Mouse (Mus musculus) right cerebral cortex, postnatal 14 days (tissue): ENCODE results near the gene Krt71.
"Not testable (repeated sequence)": the region's sequence is repeated elsewhere in the genome, so short reads cannot be mapped to it uniquely, and the experiment has no call there.

ENCODE experiments used
- DNase-seq: peaks from one replicate; pipeline ENCODE4 v3.0.0; 2022

Gene Krt71

DNA sequence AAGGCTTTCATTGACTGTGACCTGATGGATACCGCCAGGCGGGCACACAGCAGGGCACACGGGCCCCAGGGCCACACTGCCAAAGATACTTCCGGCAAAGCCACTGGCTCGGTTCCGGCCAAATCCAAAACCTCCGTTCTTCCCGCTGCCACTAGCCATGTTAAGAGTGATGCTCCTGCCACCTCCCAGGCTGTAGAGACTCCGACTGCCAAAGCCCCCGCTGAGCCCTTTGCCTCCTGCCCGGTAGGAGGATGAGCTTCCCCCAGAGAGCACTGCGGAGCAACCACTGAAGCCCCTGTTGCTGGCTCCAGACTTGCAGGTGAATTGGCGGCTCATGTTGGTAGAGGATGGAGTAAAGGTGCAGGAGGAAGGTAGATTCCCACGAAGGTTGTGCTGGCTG is at the start of gene Krt71:
Gene Krt71 (minus strand): TSS at position 399 of the 400 bp plus-strand sequence.
- DNase-seq, result no peak

DNA sequence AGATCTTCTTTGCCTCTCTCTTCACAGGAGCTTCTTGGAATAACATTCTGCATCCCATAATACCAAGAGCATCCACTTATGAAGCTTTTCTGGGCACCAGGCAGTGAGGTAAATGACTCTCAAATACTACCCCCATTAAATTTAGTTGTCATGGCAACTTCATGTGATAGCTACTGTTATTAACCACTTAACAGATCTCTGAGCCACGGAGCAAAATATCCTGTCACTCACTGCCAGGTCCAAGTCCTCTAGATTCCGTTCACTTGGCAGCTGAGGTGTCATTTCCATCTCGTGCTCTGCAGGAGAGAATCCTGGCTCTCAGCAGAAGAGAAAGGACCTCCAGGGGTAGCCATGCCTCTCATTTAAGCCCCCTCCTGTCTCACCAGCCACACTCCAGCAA is 48.0 kb upstream of the Krt71 start:
- DNase-seq, result no peak

DNA sequence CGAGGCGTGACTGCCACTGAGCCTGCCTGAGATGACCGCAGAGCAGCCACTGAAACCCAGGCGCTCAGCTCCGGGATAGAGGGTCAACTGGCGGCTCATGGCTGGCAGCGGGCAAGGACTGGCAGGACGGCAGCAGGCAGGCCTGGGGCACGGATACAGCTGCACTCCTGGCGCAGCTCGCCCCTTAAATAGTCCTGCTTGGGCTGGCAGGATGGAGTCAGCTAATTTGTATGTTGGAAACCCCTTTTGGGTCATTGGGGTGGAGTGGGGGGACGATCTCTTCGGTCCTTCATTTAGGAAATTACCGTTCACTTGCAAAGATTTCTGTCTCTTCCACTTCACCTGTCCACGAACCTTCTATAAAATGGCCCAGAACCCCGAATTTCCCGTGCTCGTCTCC is 43.5 kb upstream of the Krt71 start, which contains the start of gene Krt72:
Gene Krt72 (minus strand): TSS at position 101 of the 400 bp plus-strand sequence.
- DNase-seq, result no peak

DNA sequence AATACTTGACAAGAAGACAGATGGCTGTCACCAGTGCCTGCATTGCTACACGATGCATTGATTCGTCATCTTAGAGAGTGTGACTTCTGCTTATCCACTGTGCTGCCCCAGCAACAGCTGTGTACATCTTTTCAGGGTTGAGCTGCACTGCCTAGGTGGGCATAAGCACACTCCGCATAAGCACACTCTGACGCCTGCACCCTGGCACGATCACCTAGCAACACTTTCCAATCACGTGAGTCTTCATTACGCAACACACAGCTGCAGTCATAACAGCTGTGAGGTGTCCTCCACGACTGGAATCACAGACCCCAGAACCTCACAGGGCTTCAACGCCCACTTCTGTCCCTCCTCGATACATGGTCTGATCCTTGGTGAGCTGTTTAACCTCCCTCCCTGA is 30.5 kb upstream of the Krt71 start:
- DNase-seq, result no peak

DNA sequence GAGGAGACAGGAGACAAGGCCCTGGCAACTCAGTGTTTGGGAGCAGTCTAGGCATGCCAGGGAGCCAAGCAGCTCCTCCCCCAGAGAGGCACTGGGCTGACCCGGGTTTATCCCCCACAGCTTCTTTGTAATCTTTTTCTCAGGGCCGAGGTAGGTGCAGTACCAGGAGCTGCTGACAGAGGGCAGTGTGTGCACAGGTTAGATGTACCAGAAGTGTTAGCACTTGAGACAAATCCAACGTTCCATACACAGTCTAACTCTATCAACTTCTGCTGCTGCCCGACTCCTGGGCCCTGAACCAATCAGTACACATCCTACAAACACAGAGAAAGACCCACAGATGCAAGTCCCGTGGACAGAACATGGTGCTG is 29.8 kb upstream of the Krt71 start:
- peak; percentile 87 for DNase-seq

DNA sequence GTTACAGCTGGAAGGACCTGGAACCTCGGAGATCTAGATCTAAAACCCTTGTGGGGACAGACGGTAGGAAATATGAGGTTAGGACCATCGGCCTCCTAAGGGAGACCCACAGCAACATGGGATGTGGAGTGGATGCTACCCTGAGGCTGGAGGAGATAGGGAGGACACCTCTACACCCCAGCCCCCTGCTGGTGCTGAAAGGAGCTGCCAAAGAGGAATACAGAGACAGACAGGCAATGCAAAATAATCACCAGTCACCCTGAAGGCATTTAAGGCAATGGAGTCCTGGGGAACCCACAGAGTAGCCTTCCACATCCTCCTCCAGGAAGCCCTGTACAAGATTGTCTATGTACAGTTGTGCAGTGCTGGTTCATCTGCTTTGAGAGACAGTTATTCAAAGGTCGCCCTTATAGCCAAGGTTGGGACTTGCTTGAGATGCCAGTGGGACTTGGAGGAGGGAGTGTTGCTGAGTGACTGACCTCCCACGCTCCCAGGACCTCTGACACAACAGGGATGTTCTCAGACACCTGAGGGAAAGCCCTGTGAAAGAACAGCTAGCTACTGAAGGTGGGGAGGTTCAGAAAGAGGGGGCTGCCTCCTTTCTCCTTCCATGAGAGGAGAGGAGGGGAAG is 29.3 kb upstream of the Krt71 start:
- no peak for DNase-seq

DNA sequence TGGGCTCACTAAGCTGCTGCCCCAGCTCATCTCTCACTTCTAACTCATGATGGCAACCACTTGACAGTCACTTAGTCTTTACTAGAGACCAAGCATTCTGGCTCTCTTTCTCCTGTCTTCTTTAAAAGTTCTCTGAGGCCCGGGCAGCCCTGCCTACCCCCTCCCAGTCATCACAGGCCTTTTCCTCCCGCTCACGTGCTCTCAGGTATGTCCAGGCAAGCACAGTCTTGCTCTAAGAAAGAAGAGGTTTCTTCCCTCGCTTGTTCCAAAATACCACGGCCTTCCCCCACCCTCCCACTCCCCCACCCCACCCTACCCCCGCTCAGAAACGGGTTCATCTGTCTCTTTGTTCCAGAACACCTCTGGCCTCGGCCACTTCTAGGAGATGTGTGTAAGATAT is 27.3 kb upstream of the Krt71 start:
- DNase-seq, result no peak

DNA sequence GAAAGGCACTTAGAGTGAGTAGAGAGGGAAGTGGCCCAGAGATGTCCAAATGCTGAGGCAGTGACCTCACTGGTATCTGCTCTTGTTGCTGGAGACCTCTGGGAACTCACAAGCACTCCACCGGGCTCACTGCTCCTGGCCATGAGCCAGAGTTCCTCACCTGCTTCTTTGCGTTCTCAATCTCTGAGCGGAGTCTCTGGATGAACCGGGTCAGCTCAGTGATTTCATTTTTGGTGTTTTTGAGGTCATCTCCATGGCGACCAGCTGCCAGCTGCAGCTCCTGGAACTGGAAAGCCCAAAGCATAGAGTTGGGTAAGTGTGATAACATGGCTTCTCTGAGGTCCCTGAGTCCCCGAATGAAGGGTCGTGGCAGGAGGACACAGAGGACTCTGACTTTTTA is 5.1 kb downstream of the Krt71 start:
- no peak for DNase-seq

DNA sequence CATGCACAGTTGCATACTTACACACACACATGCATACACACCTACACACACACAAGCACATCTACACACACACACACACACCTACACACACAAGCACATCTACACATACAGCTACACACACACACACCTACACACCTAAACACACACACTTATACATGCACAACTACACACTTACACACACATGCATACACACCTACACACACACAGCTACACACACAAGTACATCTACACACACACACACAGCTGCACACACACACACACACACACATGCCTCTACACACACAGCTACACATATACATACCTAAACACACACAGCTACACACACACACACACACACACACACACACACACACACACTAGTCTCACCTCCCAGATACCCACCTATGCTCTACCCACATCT is 12.3 kb downstream of the Krt71 start:
- DNase-seq, result no peak

DNA sequence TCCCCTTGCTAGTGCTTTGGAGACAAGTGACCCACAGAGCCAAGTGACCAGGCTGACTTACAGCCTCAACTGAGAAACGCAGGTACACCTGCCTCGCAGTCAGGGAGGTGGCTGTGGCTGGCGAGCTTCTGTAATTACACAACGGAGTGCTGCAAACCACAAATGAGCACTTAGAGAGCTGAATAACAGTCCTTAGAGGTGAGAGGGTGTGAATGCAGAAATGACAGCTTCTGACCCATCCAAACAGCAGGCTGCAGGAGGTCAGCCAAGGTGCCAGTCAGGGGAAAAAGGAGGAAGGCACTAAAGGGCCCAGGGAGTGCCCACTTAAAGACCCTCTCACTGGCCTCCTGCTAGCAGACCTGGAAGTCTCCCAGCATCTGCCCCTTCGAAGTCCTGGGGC is 18.2 kb downstream of the Krt71 start:
- DNase-seq, result no peak

DNA sequence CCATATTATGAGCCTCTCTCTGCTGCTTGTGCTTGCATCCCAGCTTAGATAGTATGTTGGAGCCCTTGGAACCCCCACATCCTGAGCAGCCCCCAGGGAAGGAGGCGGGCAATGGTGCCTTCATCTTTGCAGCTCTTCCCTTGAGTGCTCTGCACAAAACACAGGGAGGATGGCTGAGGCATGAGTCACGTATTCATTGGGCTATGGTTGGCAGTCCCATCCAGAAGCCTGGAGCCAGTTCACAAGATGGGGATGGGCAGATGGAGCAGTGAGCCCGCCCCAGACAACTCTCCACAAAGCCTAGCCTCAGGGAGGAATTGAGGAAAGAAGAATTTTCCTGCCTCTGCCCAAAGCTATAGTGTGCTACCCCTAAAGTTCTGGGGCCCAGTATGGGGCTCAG is 27.1 kb downstream of the Krt71 start:
- DNase-seq, result no peak

DNA sequence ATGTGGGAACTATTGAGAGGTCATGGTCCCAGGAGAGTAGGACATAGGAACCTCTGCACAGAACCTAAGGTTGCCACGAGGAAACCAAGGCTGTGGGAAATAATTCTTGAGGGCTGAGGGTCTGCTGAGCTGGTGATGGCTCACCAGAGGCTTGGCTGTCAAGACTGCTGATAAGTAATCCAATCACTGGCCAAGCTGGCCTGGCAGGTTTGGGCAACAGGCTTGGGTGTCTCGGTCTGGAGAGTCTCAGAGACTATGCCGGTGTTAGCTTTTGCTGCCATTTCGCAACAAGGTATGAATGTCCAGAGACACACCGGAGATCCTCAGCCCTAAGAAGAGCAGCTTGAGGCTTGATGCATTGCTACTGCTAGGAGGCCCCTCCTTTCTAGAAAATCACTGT is 28.6 kb downstream of the Krt71 start:
- no peak for DNase-seq

DNA sequence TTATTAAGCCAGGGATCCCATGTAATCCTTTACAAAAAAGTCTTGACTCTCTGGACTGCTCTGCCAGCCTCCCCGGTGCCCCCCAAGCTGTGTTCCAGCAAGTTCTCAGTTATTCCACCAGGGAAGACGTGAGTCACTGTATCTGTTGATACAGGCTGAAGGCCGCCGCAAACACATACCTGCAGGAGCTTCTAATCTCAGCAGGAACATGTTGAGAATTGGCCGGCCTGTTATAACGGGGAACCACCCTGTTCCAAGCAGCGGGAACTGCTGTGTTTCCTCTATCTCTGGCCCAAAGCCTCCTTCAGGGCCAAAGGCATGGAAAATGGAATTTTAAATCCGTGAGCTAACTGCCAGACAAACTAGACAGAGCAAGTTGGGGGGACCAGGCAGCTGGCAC is 29.2 kb downstream of the Krt71 start:
- DNase-seq, result no peak

DNA sequence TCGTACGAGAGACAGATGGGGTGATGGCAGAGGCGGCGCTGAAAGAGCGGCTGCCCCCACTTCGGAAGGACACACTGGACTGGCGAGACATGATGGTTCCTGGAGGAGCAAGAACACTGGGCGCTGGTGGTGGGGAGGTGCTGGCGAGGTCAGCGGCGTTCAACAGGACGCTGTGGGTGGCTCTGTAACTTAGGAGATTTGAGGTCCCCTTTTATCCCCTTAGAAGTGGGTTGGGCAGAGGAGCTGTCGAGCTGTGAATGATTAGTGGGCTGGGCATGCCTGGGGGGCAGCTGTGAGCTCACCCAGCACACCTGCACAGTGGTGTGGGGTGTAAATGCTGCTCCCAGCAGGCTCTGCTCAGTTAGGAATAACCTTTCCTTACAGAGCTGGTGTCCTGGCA is 30.2 kb downstream of the Krt71 start, which contains the start of gene Krt5:
Gene Krt5 (minus strand): TSS at position 179 of the 400 bp plus-strand sequence.
- DNase-seq, result no peak

DNA sequence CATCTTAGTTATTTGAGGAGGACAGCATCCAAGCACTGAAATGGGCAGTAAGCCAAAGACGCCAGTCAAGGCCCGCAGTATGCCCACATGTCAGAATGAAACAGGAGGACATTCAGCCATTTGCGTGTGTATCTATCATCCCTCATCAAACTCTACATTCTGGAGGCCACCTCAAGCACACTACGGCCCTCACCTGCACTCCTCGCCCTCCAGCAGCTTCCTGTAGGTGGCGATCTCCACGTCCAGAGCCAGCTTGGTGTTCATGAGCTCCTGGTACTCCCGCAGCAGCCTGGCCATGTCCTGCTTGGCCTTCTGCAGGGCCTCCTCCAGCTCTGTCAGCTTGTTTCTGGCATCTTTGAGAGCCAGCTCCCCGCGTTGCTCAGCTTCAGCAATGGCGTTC is 34.2 kb downstream of the Krt71 start:
- DNase-seq, result no peak

DNA sequence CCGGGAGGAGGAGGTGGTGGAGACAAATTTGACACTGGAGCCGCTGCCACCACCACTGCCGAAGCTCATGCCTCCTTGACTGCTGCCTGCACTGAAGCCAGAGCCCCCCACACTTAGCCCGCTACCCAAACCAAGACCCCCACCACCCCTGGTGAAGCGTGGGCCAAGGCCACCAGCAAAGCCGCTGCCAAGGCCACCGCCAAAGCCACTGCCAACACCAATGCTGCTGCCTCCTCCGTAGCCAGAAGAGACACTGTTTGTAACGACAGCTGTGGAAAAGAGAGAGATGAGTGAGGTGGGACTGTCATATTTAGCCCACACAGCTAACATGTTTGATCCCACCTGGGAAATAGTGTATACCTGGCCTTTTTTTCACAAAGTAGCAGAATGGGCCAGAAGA is 35.5 kb downstream of the Krt71 start:
- DNase-seq, result no peak

DNA sequence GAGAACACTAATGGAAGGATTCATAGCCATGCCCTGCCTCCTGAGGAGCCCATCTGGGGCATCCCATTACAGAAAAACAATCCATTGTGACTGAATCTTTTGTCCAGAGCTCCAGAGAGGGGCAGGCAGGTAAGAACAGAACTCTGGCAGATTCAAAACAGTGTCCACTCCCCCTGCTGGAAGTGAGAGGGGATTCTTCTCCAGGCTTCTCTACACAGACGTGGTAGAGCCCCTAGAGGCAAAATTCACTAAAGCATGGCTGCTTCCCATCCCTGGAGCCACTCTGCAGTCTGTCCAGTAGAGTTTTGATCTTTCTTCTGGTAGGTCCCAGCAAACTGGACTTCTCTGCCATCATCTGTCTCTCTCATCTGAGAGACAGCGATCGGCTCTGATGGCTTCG is 38.8 kb downstream of the Krt71 start:
- no peak for DNase-seq

DNA sequence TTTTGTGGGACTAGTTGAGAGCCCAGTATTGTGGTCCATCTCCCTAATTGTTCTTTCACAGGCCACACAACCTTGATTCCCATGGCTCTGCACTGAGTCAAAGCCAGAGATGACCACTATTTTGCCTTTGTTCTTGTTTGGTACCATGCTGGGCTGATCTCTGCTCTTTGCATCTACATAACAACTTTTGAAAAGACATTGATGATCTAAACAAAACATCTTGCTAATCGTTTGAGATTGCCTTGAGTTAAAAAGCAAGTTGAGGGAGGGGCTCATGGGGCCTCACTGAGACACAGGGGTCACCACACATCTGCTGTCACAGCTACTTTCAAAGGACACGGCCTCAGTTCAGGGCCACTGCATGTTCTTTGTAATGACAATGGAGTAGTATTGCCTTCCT is 40.5 kb downstream of the Krt71 start:
- no peak for DNase-seq

DNA sequence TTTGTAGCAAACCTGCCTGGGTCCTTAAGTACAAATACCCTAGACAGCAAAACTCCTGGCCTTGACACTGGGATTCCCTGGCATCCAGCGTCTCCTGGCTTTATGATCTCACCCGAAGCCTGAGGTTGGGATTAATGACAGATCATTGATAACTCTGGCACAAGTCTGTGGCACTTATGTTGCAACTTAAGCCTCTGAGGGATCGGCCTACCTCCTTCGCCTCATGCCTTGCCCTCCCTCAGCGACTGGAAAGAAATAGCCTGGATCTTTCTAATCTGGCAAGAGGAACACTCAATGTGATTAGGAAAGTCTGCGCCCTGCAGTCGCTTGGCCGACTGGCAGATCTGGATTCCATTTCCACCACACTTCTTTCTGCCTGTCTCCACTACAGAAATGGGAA is 43.0 kb downstream of the Krt71 start:
- DNase-seq, result no peak

DNA sequence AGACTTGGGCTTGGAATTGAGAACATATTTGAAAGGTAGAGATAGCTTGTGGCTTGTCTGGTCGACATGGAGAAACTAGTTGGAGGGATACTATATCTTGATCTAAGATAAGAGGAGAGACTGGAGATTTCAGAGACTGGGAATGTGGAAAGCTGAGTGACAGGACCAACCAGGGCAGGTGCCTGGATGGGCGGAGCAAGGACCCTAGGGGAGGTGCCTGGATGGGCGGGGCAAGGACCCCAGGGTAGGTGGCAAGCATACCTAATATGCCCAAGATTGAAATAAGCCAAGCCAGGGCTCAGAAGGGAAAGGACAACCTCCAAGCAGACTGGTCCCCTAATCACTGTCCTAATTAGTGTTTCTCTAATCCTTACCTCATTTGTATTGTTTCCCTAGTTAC is 43.7 kb downstream of the Krt71 start:
- no peak for DNase-seq

DNA sequence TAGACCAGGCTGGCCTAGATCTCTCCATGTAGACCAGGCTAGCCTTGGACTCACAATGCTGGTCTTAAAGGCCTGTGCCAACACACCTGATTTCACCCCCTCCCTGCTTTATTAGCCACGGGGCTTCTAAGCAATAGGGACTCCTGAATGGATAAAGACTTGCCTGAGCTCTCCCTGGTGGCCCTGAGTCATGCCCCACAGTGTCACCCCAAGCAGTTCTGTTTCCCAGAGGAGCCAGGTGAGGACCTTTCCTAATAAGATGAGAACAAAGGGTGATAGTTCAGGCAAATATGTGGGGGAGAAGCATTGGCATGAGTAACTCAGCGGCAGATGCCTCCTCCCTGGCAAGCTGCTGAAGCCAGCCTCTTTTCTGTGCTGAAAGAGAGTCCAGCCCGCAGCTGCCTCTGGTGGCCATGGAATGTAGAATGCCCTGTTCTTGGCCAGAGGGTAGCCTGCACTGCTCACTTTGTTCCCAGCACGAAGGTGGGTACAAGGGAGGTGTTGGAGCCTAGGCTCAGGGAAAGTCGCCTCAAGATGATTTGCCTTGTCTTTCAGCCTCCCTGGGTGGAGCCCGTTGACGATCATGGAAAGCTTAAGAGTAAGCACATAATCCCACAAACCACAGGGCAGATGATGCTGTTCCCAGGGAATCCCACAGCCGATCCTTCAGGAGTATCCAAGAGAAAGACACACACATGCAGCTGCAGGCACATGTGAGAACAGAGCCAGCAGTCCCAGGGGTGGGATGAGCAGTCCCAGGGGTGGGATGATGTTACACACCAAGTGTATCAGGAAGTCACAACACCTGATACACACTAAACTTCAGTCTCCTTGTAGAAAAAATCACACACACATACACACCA is 45.4 kb downstream of the Krt71 start:
- DNase-seq, result no peak

DNA sequence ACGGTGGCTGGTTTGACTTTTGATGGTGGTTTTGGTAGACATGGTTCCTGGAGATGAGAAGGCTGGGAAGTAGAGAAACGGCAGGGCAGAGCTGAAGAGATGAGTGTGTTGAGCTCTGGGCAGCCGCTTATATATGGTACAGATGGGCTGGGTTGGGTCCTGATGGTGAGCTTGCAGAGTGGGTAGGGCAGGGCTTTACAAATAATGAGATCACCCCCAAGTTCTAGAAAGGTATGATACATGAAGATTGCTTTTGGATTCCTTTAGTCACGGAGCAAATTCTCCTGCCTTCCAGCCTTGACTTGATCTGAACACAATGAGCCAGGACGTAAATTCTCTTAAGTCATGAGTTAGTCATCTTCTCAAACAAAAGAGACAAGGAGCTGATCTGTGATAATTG is 48.7 kb downstream of the Krt71 start, which contains the start of gene Krt6a:
Gene Krt6a (minus strand): TSS at position 101 of the 400 bp plus-strand sequence.
- DNase-seq, result no peak

DNA sequence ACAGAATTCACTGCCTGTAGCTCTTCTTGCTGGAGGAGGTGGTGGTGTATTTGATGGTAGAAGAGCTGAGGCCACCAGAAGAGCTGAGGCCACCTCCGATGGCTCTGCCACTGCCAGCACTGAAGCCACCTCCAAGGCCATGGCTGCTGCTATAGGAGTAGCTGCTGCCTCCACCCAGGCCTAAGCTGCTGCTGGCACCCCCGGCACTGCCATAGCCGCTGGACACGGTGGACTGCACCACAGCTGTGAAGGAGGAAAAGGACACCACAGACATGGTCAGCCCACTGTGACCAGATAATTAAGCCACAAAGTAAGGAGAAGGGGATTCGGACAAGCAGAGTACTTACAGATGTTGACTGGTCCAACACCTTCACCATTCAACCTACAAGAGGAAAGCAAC is 52.4 kb downstream of the Krt71 start:
- DNase-seq, result not testable (repeated sequence)

DNA sequence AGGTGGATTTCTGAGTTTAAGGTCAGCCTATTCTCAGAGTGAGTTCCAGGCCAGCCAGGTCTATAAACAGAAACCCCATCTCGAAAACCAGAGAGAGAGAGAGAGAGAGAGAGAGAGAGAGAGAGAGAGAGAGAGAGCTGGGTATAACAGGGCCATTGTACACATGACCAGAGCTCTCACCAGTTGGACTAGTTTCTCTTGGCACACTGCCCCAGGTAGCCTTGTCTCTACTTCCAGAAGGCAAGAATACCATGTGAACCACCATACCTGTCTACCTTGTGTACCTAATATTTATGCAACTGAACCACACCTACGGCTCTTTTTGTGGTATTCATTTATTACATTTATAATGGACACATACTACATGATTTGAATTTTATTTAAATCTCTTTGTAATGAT is 54.7 kb downstream of the Krt71 start:
- DNase-seq, result no peak
